ENCODE assay signal across 28 mouse cellular contexts in genomic region chr4:75535067-75535466, GRCm38 (mm10).
DNase-seq lines count a peak whose midpoint lies in the region; ATAC-seq and TF ChIP-seq lines count a peak whose summit lies in the region.
"Had no signal": no experiment of that assay in that cellular context is flagged by ENCODE, and none has a peak within 500 bp of the region (broad histone marks: within the 10 kb centered on the region; RNA-seq: fewer than 3 reads in every experiment).

No protein-coding gene starts in this region.

- no peaks in the 10 kb centered on the region for H3K9me3 ChIP-seq in midbrain, embryonic 16.5 days (replicated peaks; ENCODE audit: control insufficient read depth, low read length, poor library complexity, severe bottlenecking)
- H3K9me3 ChIP-seq: embryonic facial prominence, embryonic 10.5 days; embryonic facial prominence, embryonic 13.5 days; forebrain, embryonic 12.5 days; forebrain, embryonic 15.5 days; heart, embryonic 12.5 days; heart, embryonic 15.5 days; hindbrain, embryonic 10.5 days; hindbrain, embryonic 13.5 days; intestine, embryonic 15.5 days had no signal

- no peaks in the 10 kb centered on the region for H3K4me1 ChIP-seq in midbrain, embryonic 16.5 days (ENCODE audit: control insufficient read depth, insufficient read depth, low read length)
- no peaks in the 10 kb centered on the region for H3K4me1 ChIP-seq in thymus, adult 2 months (replicated peaks; ENCODE audit: control insufficient read depth, insufficient read depth, low read length)
- H3K4me1 ChIP-seq: embryonic facial prominence, embryonic 10.5 days; embryonic facial prominence, embryonic 13.5 days; forebrain, embryonic 12.5 days; forebrain, embryonic 15.5 days; heart, embryonic 12.5 days; heart, embryonic 15.5 days; hindbrain, embryonic 10.5 days; hindbrain, embryonic 13.5 days; intestine, embryonic 15.5 days had no signal

- WGBS in midbrain, embryonic 16.5 days, result 96% methylated on average over 7 of the region's 7 CpGs
- WGBS in thymus, adult 2 months, result 95% methylated on average over 7 of the region's 7 CpGs

- intact Hi-C loops in gastrocnemius, adult 2 months (cut with DNase I), result no loop called here

- peak; percentile 66 for ATAC-seq in cerebellum, adult (ENCODE audit: insufficient number of reproducible peaks, low FRiP score, low TSS enrichment)
- ATAC-seq in midbrain, embryonic 16.5 days, result no peak
- ATAC-seq: activated CD4-positive, CD25-positive, alpha-beta regulatory T cell, adult 4 months; forebrain, embryonic 15.5 days; hindbrain, embryonic 16.5 days; intestine, embryonic 15.5 days had no signal

- no peaks in the 10 kb centered on the region for H3K36me3 ChIP-seq in midbrain, embryonic 16.5 days (ENCODE audit: control insufficient read depth, insufficient read depth, low read length)
- no peaks in the 10 kb centered on the region for H3K36me3 ChIP-seq in thymus, adult 2 months (ENCODE audit: control insufficient read depth, insufficient read depth, low read length)
- H3K36me3 ChIP-seq: embryonic facial prominence, embryonic 10.5 days; embryonic facial prominence, embryonic 13.5 days; forebrain, embryonic 12.5 days; forebrain, embryonic 15.5 days; heart, embryonic 12.5 days; heart, embryonic 15.5 days; hindbrain, embryonic 10.5 days; hindbrain, embryonic 13.5 days; intestine, embryonic 15.5 days had no signal

- no peak overlapping the region for H3K27ac ChIP-seq in gastrocnemius, adult 2 months
- no peak overlapping the region for H3K27ac ChIP-seq in midbrain, embryonic 16.5 days (ENCODE audit: low read length)
- no peak overlapping the region for H3K27ac ChIP-seq in thymus, adult 2 months (ENCODE audit: control insufficient read depth, insufficient read depth, low read length)
- H3K27ac ChIP-seq: embryonic facial prominence, embryonic 10.5 days; embryonic facial prominence, embryonic 13.5 days; forebrain, embryonic 12.5 days; forebrain, embryonic 15.5 days; heart, embryonic 15.5 days; hindbrain, embryonic 10.5 days; hindbrain, embryonic 13.5 days; intestine, embryonic 15.5 days had no signal

- no peak overlapping the region for H3K4me2 ChIP-seq in midbrain, embryonic 16.5 days (ENCODE audit: low read length)
- H3K4me2 ChIP-seq: embryonic facial prominence, embryonic 13.5 days; forebrain, embryonic 12.5 days; forebrain, embryonic 15.5 days; heart, embryonic 12.5 days; heart, embryonic 15.5 days; hindbrain, embryonic 13.5 days; intestine, embryonic 15.5 days had no signal

- no peak overlapping the region for H3K9ac ChIP-seq in midbrain, embryonic 16.5 days (ENCODE audit: low read depth, low read length)
- H3K9ac ChIP-seq: embryonic facial prominence, embryonic 13.5 days; forebrain, embryonic 12.5 days; forebrain, embryonic 15.5 days; heart, embryonic 12.5 days; heart, embryonic 15.5 days; hindbrain, embryonic 13.5 days; intestine, embryonic 15.5 days had no signal

- H3K4me3 ChIP-seq in gastrocnemius, adult 2 months, result no peak overlapping the region
- H3K4me3 ChIP-seq in midbrain, embryonic 16.5 days (ENCODE audit: low read depth, low read length), result no peak overlapping the region
- H3K4me3 ChIP-seq in thymus, adult 2 months (ENCODE audit: control insufficient read depth, insufficient read depth, low read length), result no peak overlapping the region
- H3K4me3 ChIP-seq: embryonic facial prominence, embryonic 10.5 days; embryonic facial prominence, embryonic 13.5 days; erythroblast, embryonic 14.5 days; forebrain, embryonic 12.5 days; forebrain, embryonic 15.5 days; heart, embryonic 12.5 days; heart, embryonic 15.5 days; hindbrain, embryonic 10.5 days; hindbrain, embryonic 13.5 days; intestine, embryonic 15.5 days had no signal

- TF ChIP-seq CTCF in gastrocnemius, adult 2 months (IDR thresholded peaks at IDR 0.05), result no peak
- no peak for TF ChIP-seq CTCF in thymus, adult 2 months (IDR thresholded peaks at IDR 0.05; ENCODE audit: borderline replicate concordance, control insufficient read depth, extremely low read depth, insufficient read depth, low read length, poor library complexity)

- no peaks in the 10 kb centered on the region for H3K27me3 ChIP-seq in midbrain, embryonic 16.5 days (ENCODE audit: control insufficient read depth, insufficient read depth, low read depth, low read length)
- H3K27me3 ChIP-seq in thymus, adult 2 months (ENCODE audit: control insufficient read depth, insufficient read depth, low read length), result no peaks in the 10 kb centered on the region
- H3K27me3 ChIP-seq: embryonic facial prominence, embryonic 13.5 days; forebrain, embryonic 12.5 days; forebrain, embryonic 15.5 days; heart, embryonic 12.5 days; heart, embryonic 15.5 days; hindbrain, embryonic 13.5 days; intestine, embryonic 15.5 days had no signal

- no peak for DNase-seq in cerebellum, adult 8-10 months
- DNase-seq in gastrocnemius, adult 2 months, result peak; percentile 14
- DNase-seq in gastrocnemius, postnatal 10 days, result no peak
- peak; percentile 14 for DNase-seq in cerebellum, adult 9-11 months
- peak; percentile 25 to 42 for DNase-seq in cerebellum, postnatal 25 days
- no peak for DNase-seq in thymus, adult 2 months
- DNase-seq: adrenal gland, adult 8-10 months; adrenal gland, postnatal 25 days; embryo, embryonic 11 days; gastrocnemius, postnatal 14 days; heart, adult 18-20 months; heart, postnatal 10 days; heart, postnatal 36 days; kidney, adult 11 months had no signal

- TF ChIP-seq POLR2A in thymus, adult 2 months (IDR thresholded peaks at IDR 0.05; ENCODE audit: control insufficient read depth, extremely low read depth, insufficient read depth, low read length, poor library complexity), result no peak

Comparison
In these comparisons a context has a peak if more than half of its experiments do, and no peak if none do; other contexts are left out.
1. DNase-seq: peak in gastrocnemius, adult 2 months (single experiment), cerebellum, adult 9-11 months (single experiment) and cerebellum, postnatal 25 days (2 of 2); none in cerebellum, adult 8-10 months (single experiment), gastrocnemius, postnatal 10 days (single experiment) and thymus, adult 2 months (single experiment).